Mouse (Mus musculus) gastrocnemius, postnatal 36 days (tissue): ENCODE data around the gene Tsr3. TPM values are rescaled to one million over a fixed set of nuclear protein-coding genes. Genes with fewer than 3 reads are reported as not detected.
A peak's percentile ranks its signal among the peaks of the same experiment; 100 is the strongest.
"Not testable (repeated sequence)": the region's sequence is repeated elsewhere in the genome, so short reads cannot be mapped to it uniquely, and the experiment has no call there.

Experiments
- DNase-seq, 2 experiments: peaks; one replicate each; pipeline ENCODE4 v3.0.0; 2022
- intact Hi-C: fragments of 180-260 bp; cut with DNase I; formaldehyde crosslinking; loops from one replicate; pipeline ENCODE4 v1.15.1; 2025
- long read RNA-seq, 2 experiments: library from polyadenylated mRNA; stranded (forward); transcript quantifications; one replicate each; pipeline ENCODE4 v2.0.0; 2021
- total RNA-seq, 2 experiments: library from RNA; stranded (reverse); gene quantifications; 2 replicates each; pipeline ENCODE4 v1.2.3; 2021

Tsr3 gene
- total RNA-seq: 10 to 100 TPM; 15.8 to 18.4 TPM
- long read RNA-seq, experiment 1, transcript Tsr3-201 (6 exons, 1,192 nt): major isoform, 13 of 41 reads
- long read RNA-seq, experiment 1, partial matches to known transcripts: 10 of 41 reads
- long read RNA-seq, experiment 1, other reads (novel, unspliced or antisense): 18 of 41 reads
- long read RNA-seq, experiment 2, transcript Tsr3-201 (6 exons, 1,192 nt): major isoform, 36 of 58 reads
- long read RNA-seq, experiment 2, partial matches to known transcripts: 6 of 58 reads
- long read RNA-seq, experiment 2, other reads (novel, unspliced or antisense): 16 of 58 reads

- DNase-seq: peak; percentile 69 to 70
- intact Hi-C loops: no loop called here
These were observed at the start of gene Tsr3, which contains the start of gene Gnptg for GRCm38 (mm10) chr17:25239695-25240636. Gene Tsr3 (plus strand): TSS chr17:25240170. Gene Gnptg (minus strand): TSS chr17:25240124.

GRCm38 (mm10) chr17:25202401-25202800 is 37.6 kb upstream of the Tsr3 start:
- DNase-seq: no peak
- intact Hi-C loops: no loop called here

GRCm38 (mm10) chr17:25210006-25210405 is 30.0 kb upstream of the Tsr3 start:
- no peak for DNase-seq
- intact Hi-C loops: no loop called here

GRCm38 (mm10) chr17:25210680-25211466 is 29.1 kb upstream of the Tsr3 start:
- peak in 1 of 2 experiments; percentile 35 for DNase-seq
- intact Hi-C loops: no loop called here

- no peak for DNase-seq
These were observed 28.3 kb upstream of the Tsr3 start for GRCm38 (mm10) chr17:25211705-25212104.

GRCm38 (mm10) chr17:25215431-25215830 is 24.5 kb upstream of the Tsr3 start:
- intact Hi-C loops: no loop called here
- DNase-seq: no peak

More at GRCm38 (mm10) chr17:25211705-25212104, 28.3 kb upstream of the Tsr3 start:
- intact Hi-C loops: no loop called here

- DNase-seq: no peak
- intact Hi-C loops: no loop called here
These were observed 21.0 kb upstream of the Tsr3 start for GRCm38 (mm10) chr17:25218967-25219366.

GRCm38 (mm10) chr17:25219492-25220295 is 20.3 kb upstream of the Tsr3 start:
- intact Hi-C loops: no loop called here
- DNase-seq: no peak

- intact Hi-C loops: no loop called here
- no peak for DNase-seq
These were observed 19.2 kb upstream of the Tsr3 start for GRCm38 (mm10) chr17:25220746-25221145.

GRCm38 (mm10) chr17:25221821-25222503 is 18.0 kb upstream of the Tsr3 start:
- intact Hi-C loops: no loop called here
- no peak for DNase-seq

- DNase-seq, intact Hi-C loops: not testable (repeated sequence)
These were observed 17.4 kb upstream of the Tsr3 start for GRCm38 (mm10) chr17:25222504-25222940.

GRCm38 (mm10) chr17:25222951-25223601 is 16.9 kb upstream of the Tsr3 start:
- intact Hi-C loops: no loop called here
- DNase-seq: no peak

- intact Hi-C loops: no loop called here
- no peak for DNase-seq
These were observed 15.3 kb upstream of the Tsr3 start for GRCm38 (mm10) chr17:25224586-25225222.

GRCm38 (mm10) chr17:25225659-25226058 is 14.3 kb upstream of the Tsr3 start:
- intact Hi-C loops: no loop called here
- DNase-seq: no peak

- intact Hi-C loops: no loop called here
- no peak for DNase-seq
These were observed 12.0 kb upstream of the Tsr3 start for GRCm38 (mm10) chr17:25227991-25228390.

- intact Hi-C loops, DNase-seq: not testable (repeated sequence)
These were observed 9.8 kb upstream of the Tsr3 start for GRCm38 (mm10) chr17:25230014-25230655.

- no peak for DNase-seq
- intact Hi-C loops: no loop called here
These were observed 9.3 kb upstream of the Tsr3 start for GRCm38 (mm10) chr17:25230700-25231099.

- intact Hi-C loops, DNase-seq: not testable (repeated sequence)
These were observed 8.3 kb upstream of the Tsr3 start for GRCm38 (mm10) chr17:25231621-25232020.
